Mouse (Mus musculus): ENCODE data around the gene Pde8a. TPM values are rescaled to one million over a fixed set of nuclear protein-coding genes. Genes with fewer than 3 reads are reported as not detected.
A peak's percentile ranks its signal among the peaks of the same experiment; 100 is the strongest.

Pde8a gene
- polyA plus RNA-seq, 1 experiment from 2014 or later = 1.8 TPM

DNA sequence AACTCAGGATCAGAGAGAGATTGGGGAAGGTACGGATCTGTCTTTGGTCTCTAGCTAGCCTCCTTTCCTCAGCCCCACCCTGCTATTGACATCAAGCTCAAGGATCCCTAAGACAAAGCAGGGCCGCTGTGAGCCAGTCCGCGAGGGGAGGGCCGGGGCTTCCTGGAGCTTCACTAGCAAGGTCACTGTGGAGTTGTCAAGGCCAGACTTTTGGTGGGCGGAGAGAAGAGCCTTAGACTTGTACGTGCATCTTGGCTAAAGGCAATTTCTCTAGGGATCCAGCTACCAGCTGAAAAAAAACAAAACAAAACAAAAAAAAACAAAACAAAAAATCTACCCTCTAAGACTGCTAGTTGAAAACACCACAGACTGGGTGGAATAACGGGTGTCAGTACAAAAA is 1.6 kb upstream of the Pde8a start:
- Histone ChIP-seq H3K36me3 (replicated peaks) (no peaks in the 10 kb centered on the region), H3K4me2 (peak overlapping the region; percentile 70), H3K27me3 (peaks cover 77% of the 10 kb centered on the region), H3K9ac (no peak overlapping the region), H3K4me1 (replicated peaks) (peaks cover 26% of the 10 kb centered on the region), H3K27ac (replicated peaks) (no peak overlapping the region), H3K9me3 (replicated peaks) (no peaks in the 10 kb centered on the region), H3K4me3 (replicated peaks) (no peak overlapping the region)
- no peak for ATAC-seq (ENCODE audit: insufficient read depth)
- WGBS (ENCODE audit: insufficient replicate concordance) = 4% methylated on average over 8 of the region's 8 CpGs

DNA sequence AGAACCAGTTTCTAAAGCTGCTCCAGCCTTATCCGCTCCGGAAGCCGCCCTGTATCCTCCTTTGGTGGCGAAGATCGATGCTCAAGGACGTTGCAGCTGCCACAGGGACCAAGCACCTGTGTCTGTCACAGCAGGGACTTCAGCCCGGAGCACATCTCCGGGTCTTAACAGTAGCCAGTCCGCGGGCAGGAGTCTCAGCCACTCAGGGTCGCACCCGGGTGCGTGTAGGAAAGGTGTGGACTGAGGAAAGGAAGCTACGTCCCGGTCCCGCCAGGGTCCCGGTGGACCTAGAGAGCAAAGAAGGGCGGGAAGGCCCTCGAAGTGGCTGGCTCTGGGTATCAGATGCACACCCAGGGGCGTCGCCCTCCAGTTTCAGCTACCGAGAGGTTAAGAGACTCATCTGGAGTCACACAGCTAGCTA is 1.1 kb upstream of the Pde8a start:
- peaks cover 26% of the 10 kb centered on the region for H3K4me1 ChIP-seq (replicated peaks)
- H3K27me3 ChIP-seq = peaks cover 79% of the 10 kb centered on the region
- H3K4me2 ChIP-seq = peak overlapping the region; percentile 70
- H3K36me3 ChIP-seq (replicated peaks) = no peaks in the 10 kb centered on the region
- peak overlapping the region; percentile 65 for H3K27ac ChIP-seq (replicated peaks)
- peak overlapping the region; percentile 58 for H3K4me3 ChIP-seq (replicated peaks)
- no peak for ATAC-seq (ENCODE audit: insufficient read depth)
- H3K9ac ChIP-seq = peak overlapping the region; percentile 17; the same call in 1 of the 2 replicates
- WGBS (ENCODE audit: insufficient replicate concordance) = 1% methylated on average over 22 of the region's 22 CpGs
- no peaks in the 10 kb centered on the region for H3K9me3 ChIP-seq (replicated peaks)

GRCm38 (mm10) chr7:81212697-81213346 is 574 bp upstream of the Pde8a start:
- Histone ChIP-seq H3K9me3 (replicated peaks) (no peaks in the 10 kb centered on the region), H3K4me2 (peak overlapping the region; percentile 70), H3K4me1 (replicated peaks) (peaks cover 26% of the 10 kb centered on the region), H3K27ac (replicated peaks) (peak overlapping the region; percentile 65), H3K27me3 (peaks cover 77% of the 10 kb centered on the region), H3K4me3 (replicated peaks) (peak overlapping the region; percentile 58), H3K36me3 (replicated peaks) (no peaks in the 10 kb centered on the region), H3K9ac (peak overlapping the region; percentile 17; the same call in 1 of the 2 replicates)
- WGBS (ENCODE audit: insufficient replicate concordance) = under 1% methylated on average over 57 of the region's 57 CpGs
- ATAC-seq (ENCODE audit: insufficient read depth) = peak; percentile 82

DNA sequence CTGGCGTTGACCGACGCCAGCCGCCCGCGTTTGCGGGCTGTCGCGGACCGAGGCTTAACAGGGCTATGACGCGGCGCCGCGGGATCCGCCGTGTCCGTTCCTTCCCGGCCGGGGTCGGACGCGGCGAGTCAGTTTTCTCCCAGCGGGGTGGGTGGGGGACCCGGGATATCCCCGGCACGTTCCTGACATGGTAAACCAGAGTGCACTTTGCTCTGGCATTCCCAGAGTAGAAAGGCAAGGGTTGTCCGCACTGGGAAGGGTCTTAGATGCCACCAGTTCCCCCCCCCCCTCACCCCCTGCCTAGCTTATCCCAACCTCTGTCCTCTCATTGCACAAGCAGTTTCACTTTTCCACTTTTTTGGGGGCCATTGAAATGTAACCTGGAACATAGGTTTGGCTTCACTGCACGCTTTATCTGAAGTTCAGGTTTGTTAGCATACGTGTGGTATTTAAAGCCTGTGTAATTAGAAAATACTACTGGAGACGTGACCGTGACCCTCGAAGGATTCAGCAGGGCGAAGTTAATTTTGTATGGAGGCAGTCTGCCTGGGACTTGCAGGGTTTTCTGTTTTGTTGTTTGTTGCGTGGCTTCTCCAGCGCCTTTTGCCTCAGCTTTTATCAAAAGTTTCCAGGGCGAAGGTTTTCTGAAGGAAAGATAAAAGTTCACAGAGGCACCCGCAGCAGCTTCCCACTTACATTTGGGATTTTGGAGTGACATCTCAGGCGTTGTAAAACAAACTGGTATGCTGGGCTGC is 934 bp downstream of the Pde8a start:
- H3K9ac ChIP-seq = peak overlapping the region; percentile 43

GRCm38 (mm10) chr7:81215950-81216349 is 2.6 kb downstream of the Pde8a start:
- no peak for ATAC-seq (ENCODE audit: insufficient read depth)
- Histone ChIP-seq H3K9me3 (replicated peaks) (no peaks in the 10 kb centered on the region), H3K27ac (replicated peaks) (no peak overlapping the region), H3K36me3 (replicated peaks) (no peaks in the 10 kb centered on the region), H3K27me3 (peaks cover 60% of the 10 kb centered on the region), H3K9ac (no peak overlapping the region), H3K4me3 (replicated peaks) (no peak overlapping the region), H3K4me2 (no peak overlapping the region), H3K4me1 (replicated peaks) (peaks cover 29% of the 10 kb centered on the region)
- 70% methylated on average over 1 of the region's 1 CpGs for WGBS (ENCODE audit: insufficient replicate concordance)

More for the DNA sequence above, 934 bp downstream of the Pde8a start:
- Histone ChIP-seq H3K27ac (replicated peaks) (peak overlapping the region; percentile 62), H3K27me3 (peaks cover 72% of the 10 kb centered on the region), H3K4me3 (replicated peaks) (peak overlapping the region; percentile 58), H3K36me3 (replicated peaks) (no peaks in the 10 kb centered on the region), H3K4me1 (replicated peaks) (peaks cover 28% of the 10 kb centered on the region), H3K4me2 (peak overlapping the region; percentile 70), H3K9me3 (replicated peaks) (no peaks in the 10 kb centered on the region)
- 10% methylated on average over 40 of the region's 40 CpGs for WGBS (ENCODE audit: insufficient replicate concordance)
- no peak for ATAC-seq (ENCODE audit: insufficient read depth)

DNA sequence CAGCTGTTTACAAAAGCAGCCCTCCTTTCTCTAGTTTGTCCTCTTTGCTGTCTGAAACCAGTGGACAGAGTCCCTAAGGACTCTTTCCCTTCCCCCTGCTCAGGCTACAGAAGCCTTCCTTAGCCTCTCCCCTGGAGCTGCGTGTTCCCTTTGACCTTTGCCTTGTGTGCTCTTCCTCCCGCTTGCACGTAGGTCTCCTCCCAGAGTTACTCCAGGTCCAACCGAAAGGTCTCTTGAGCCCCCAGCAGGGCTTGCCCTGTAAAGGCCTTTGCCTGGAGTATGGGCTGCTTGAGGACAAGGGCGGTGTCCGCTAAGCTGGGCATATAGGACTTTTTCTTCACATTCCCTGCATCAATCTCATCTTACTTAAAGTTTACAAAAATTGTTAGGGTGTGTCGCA is 5.9 kb downstream of the Pde8a start:
- H3K4me3 ChIP-seq (replicated peaks) = no peak overlapping the region
- no peak overlapping the region for H3K27ac ChIP-seq (replicated peaks)
- peaks cover 27% of the 10 kb centered on the region for H3K27me3 ChIP-seq
- H3K4me2 ChIP-seq = no peak overlapping the region
- no peak overlapping the region for H3K9ac ChIP-seq
- ATAC-seq (ENCODE audit: insufficient read depth) = no peak; the same call in 1 of the 2 replicates
- no peaks in the 10 kb centered on the region for H3K9me3 ChIP-seq (replicated peaks)
- H3K4me1 ChIP-seq (replicated peaks) = 0 out of 2 replicates have a peak, but pooled peaks cover 3% of the 10 kb centered on the region
- no peaks in the 10 kb centered on the region for H3K36me3 ChIP-seq (replicated peaks)
- 66% methylated on average over 7 of the region's 7 CpGs for WGBS (ENCODE audit: insufficient replicate concordance)

- Histone ChIP-seq H3K4me3 (replicated peaks) (no peak overlapping the region), H3K4me2 (no peak overlapping the region), H3K9me3 (replicated peaks) (no peaks in the 10 kb centered on the region), H3K9ac (no peak overlapping the region), H3K4me1 (replicated peaks) (0 out of 2 replicates have a peak, but pooled peaks cover 3% of the 10 kb centered on the region), H3K27me3 (peaks cover 16% of the 10 kb centered on the region), H3K36me3 (replicated peaks) (no peaks in the 10 kb centered on the region), H3K27ac (replicated peaks) (no peak overlapping the region)
- 53% methylated on average over 3 of the region's 3 CpGs for WGBS (ENCODE audit: insufficient replicate concordance)
- ATAC-seq (ENCODE audit: insufficient read depth) = no peak
Measured at GRCm38 (mm10) chr7:81220381-81220780, 7.0 kb downstream of the Pde8a start.

DNA sequence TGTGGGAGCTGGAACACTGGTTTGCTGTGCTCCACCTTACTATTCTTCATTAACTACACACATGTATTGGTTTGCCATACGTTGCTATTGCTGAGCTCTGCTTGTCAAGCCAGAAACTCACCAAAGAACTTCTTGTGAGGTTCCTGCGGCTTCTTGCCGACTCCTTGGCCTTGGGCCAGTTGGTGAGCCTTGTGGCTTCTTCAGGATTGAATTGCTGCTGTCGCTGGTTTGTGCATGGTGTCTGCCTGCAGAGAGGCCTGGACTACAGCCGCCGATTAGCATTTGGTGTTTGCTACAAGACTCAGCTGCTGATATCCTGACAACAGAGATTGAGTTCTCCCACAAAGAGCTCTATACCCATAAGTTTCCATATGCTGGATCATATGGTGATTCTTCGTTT is 10.9 kb downstream of the Pde8a start:
- ATAC-seq (ENCODE audit: insufficient read depth) = no peak

DNA sequence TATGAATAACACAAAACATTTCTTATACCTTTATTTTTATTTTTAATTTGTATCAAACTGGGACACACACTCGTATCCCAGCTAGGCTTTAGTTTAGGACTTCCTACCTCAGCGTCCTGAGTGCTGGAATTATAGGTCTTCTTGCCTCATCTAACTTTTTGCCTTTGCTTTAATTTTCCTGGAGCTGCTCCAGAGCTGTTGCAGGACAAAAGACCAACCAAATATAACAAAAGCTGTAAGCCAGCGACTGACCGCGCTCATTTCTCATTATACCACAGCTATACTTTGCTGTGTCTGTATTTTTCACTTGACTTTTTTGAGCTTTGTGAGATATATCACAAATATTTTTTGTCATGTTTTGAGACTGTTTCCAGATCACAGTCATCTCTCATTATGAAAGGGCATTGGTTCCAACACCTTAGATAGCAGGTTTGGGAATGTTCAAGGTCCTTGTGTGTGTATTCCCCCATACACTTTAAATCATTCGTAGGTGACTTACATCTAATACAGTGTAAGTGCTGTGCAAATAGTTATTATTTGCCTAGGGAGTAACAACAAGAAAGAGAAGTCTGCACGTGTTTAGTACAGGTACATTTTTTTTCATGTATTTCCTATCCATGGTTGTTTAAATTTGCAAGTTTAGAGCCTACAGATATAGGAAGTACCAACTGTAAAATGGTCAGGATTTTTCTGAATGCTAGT is 16.8 kb downstream of the Pde8a start:
- no peak overlapping the region for H3K4me2 ChIP-seq
- H3K4me1 ChIP-seq (replicated peaks) = peaks cover 6% of the 10 kb centered on the region
- no peak overlapping the region for H3K4me3 ChIP-seq (replicated peaks)
- no peaks in the 10 kb centered on the region for H3K36me3 ChIP-seq (replicated peaks)
- H3K27me3 ChIP-seq = no peaks in the 10 kb centered on the region
- 67% methylated on average over 7 of the region's 7 CpGs for WGBS (ENCODE audit: insufficient replicate concordance)
- H3K9ac ChIP-seq = no peak overlapping the region
- H3K9me3 ChIP-seq (replicated peaks) = no peaks in the 10 kb centered on the region
- ATAC-seq (ENCODE audit: insufficient read depth) = no peak
- H3K27ac ChIP-seq (replicated peaks) = no peak overlapping the region

More for the DNA sequence above, 10.9 kb downstream of the Pde8a start:
- Histone ChIP-seq H3K27ac (replicated peaks) (no peak overlapping the region), H3K4me3 (replicated peaks) (no peak overlapping the region), H3K9ac (no peak overlapping the region), H3K4me2 (no peak overlapping the region), H3K4me1 (replicated peaks) (0 out of 2 replicates have a peak, but pooled peaks cover 2% of the 10 kb centered on the region), H3K27me3 (no peaks in the 10 kb centered on the region), H3K36me3 (replicated peaks) (no peaks in the 10 kb centered on the region), H3K9me3 (replicated peaks) (no peaks in the 10 kb centered on the region)
- 77% methylated on average over 7 of the region's 7 CpGs for WGBS (ENCODE audit: insufficient replicate concordance)

DNA sequence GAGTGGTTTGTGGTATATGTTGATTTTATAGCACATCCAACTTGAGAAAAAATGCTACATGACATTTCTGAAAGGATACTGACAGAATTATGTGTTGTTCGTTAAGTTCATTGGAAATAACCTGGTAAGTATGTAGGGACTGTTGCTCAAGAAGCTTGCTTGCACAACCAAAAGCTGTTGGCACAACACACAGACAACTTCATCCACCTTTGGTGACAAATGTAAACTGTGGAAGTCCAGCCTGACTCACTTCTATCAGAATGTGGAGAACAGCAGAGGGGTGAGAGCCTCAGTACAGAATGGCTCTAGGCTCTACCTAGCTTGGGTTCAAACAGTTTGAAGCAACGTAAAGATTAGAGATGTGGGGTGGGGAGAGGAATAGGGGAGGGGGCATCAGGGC is 19.3 kb downstream of the Pde8a start:
- WGBS (ENCODE audit: insufficient replicate concordance) = 57% methylated on average over 2 of the region's 2 CpGs
- no peaks in the 10 kb centered on the region for H3K9me3 ChIP-seq (replicated peaks)
- ATAC-seq (ENCODE audit: insufficient read depth) = no peak
- no peak overlapping the region for H3K9ac ChIP-seq
- no peaks in the 10 kb centered on the region for H3K27me3 ChIP-seq
- no peak overlapping the region for H3K27ac ChIP-seq (replicated peaks)
- no peaks in the 10 kb centered on the region for H3K36me3 ChIP-seq (replicated peaks)
- peaks cover 8% of the 10 kb centered on the region for H3K4me1 ChIP-seq (replicated peaks)
- no peak overlapping the region for H3K4me2 ChIP-seq
- no peak overlapping the region for H3K4me3 ChIP-seq (replicated peaks)

DNA sequence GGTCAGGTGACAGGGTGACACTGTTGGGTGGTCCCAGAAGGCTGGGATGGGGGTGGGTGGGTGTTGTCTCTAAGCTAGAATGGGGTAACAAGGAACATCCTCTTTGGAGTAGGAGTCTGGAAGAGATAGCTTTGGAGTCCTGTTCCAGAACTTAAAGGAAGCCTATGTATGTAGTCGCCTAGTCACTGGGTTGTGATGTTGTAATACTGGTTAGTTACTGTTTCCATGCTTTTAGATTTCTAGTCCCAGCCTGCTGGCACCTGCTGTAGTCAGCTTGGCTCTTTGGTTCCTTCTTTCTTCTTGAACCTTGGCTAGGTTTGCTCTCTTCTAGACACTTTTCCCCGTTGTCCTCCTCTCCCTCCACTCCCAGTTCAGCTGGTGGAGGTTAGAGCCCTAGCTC is 21.7 kb downstream of the Pde8a start:
- Histone ChIP-seq H3K27ac (replicated peaks) (no peak overlapping the region), H3K4me1 (replicated peaks) (peaks cover 8% of the 10 kb centered on the region), H3K9me3 (replicated peaks) (no peaks in the 10 kb centered on the region), H3K9ac (no peak overlapping the region), H3K4me3 (replicated peaks) (no peak overlapping the region), H3K4me2 (no peak overlapping the region), H3K36me3 (replicated peaks) (no peaks in the 10 kb centered on the region), H3K27me3 (no peaks in the 10 kb centered on the region)
- ATAC-seq (ENCODE audit: insufficient read depth) = no peak
- WGBS (ENCODE audit: insufficient replicate concordance) = 63% methylated on average over 2 of the region's 2 CpGs

All from liver, embryonic 15.5 days (tissue).